Mouse (Mus musculus): ENCODE data around the gene Klhl30. TPM values are rescaled to one million over a fixed set of nuclear protein-coding genes. Genes with fewer than 3 reads are reported as not detected.

Gene Klhl30
- polyA plus RNA-seq, 1 experiment from 2014 or later = not detected

GRCm38 (mm10) chr1:91332102-91332501, 18.7 kb upstream of the Klhl30 start:
- H3K9ac ChIP-seq = no peak overlapping the region
- no peak overlapping the region for H3K4me3 ChIP-seq
- H3K9me3 ChIP-seq (replicated peaks) = no peaks in the 10 kb centered on the region
- H3K36me3 ChIP-seq = no peaks in the 10 kb centered on the region
- H3K4me1 ChIP-seq = peaks cover 11% of the 10 kb centered on the region; the same call in 1 of the 2 replicates
- ATAC-seq = no peak
- H3K27ac ChIP-seq = no peak overlapping the region
- 42% methylated on average over 4 of the region's 4 CpGs for WGBS (ENCODE audit: insufficient replicate concordance)
- peaks cover 4% of the 10 kb centered on the region; the same call in 1 of the 2 replicates for H3K27me3 ChIP-seq (replicated peaks)
- H3K4me2 ChIP-seq = no peak overlapping the region

GRCm38 (mm10) chr1:91333582-91333981, 17.2 kb upstream of the Klhl30 start:
- Histone ChIP-seq H3K27ac (no peak overlapping the region), H3K27me3 (replicated peaks) (peaks cover 14% of the 10 kb centered on the region), H3K4me1 (peaks cover 11% of the 10 kb centered on the region; the same call in 1 of the 2 replicates), H3K9me3 (replicated peaks) (no peaks in the 10 kb centered on the region), H3K36me3 (no peaks in the 10 kb centered on the region), H3K4me2 (no peak overlapping the region), H3K4me3 (no peak overlapping the region), H3K9ac (no peak overlapping the region)
- no peak for ATAC-seq

- no peak for ATAC-seq
- Histone ChIP-seq H3K4me1 (peaks cover 11% of the 10 kb centered on the region; the same call in 1 of the 2 replicates), H3K4me3 (no peak overlapping the region), H3K9ac (no peak overlapping the region), H3K9me3 (replicated peaks) (no peaks in the 10 kb centered on the region), H3K4me2 (no peak overlapping the region), H3K27me3 (replicated peaks) (peaks cover 52% of the 10 kb centered on the region), H3K36me3 (no peaks in the 10 kb centered on the region), H3K27ac (no peak overlapping the region)
- 60% methylated on average over 7 of the region's 7 CpGs for WGBS (ENCODE audit: insufficient replicate concordance)
Observed at GRCm38 (mm10) chr1:91337355-91337754, 13.5 kb upstream of the Klhl30 start.

- Histone ChIP-seq H3K9me3 (replicated peaks) (no peaks in the 10 kb centered on the region), H3K27me3 (replicated peaks) (peaks cover 91% of the 10 kb centered on the region), H3K4me3 (no peak overlapping the region), H3K27ac (no peak overlapping the region), H3K4me2 (no peak overlapping the region), H3K9ac (no peak overlapping the region), H3K36me3 (no peaks in the 10 kb centered on the region), H3K4me1 (peaks cover 9% of the 10 kb centered on the region; the same call in 1 of the 2 replicates)
- no peak for ATAC-seq
- 62% methylated on average over 3 of the region's 3 CpGs for whole genome bisulfite sequencing (ENCODE audit: insufficient replicate concordance)
Observed at GRCm38 (mm10) chr1:91344001-91344400, 6.8 kb upstream of the Klhl30 start.

GRCm38 (mm10) chr1:91344921-91345685, 5.7 kb upstream of the Klhl30 start:
- no peak for ATAC-seq
- Histone ChIP-seq H3K4me3 (peak overlapping the region; percentile 13), H3K27me3 (replicated peaks) (peaks cover 85% of the 10 kb centered on the region), H3K4me1 (peaks cover 9% of the 10 kb centered on the region; the same call in 1 of the 2 replicates), H3K36me3 (no peaks in the 10 kb centered on the region), H3K9me3 (replicated peaks) (no peaks in the 10 kb centered on the region), H3K27ac (no peak overlapping the region), H3K9ac (no peak overlapping the region), H3K4me2 (peak overlapping the region; percentile 45)
- WGBS (ENCODE audit: insufficient replicate concordance) = 8% methylated on average over 68 of the region's 68 CpGs

GRCm38 (mm10) chr1:91346892-91347291, 3.9 kb upstream of the Klhl30 start:
- peaks cover 80% of the 10 kb centered on the region for H3K27me3 ChIP-seq (replicated peaks)
- H3K4me3 ChIP-seq = no peak overlapping the region
- H3K9ac ChIP-seq = no peak overlapping the region
- H3K4me1 ChIP-seq = peaks cover 9% of the 10 kb centered on the region; the same call in 1 of the 2 replicates
- H3K36me3 ChIP-seq = no peaks in the 10 kb centered on the region
- no peak overlapping the region for H3K4me2 ChIP-seq
- H3K27ac ChIP-seq = no peak overlapping the region
- WGBS (ENCODE audit: insufficient replicate concordance) = 23% methylated on average over 3 of the region's 3 CpGs
- no peaks in the 10 kb centered on the region for H3K9me3 ChIP-seq (replicated peaks)
- peak; percentile 62; the same call in 1 of the 2 replicates for ATAC-seq

- H3K4me3 ChIP-seq = no peak overlapping the region
- ATAC-seq = no peak
- H3K4me2 ChIP-seq = no peak overlapping the region
- no peak overlapping the region for H3K27ac ChIP-seq
- H3K27me3 ChIP-seq (replicated peaks) = peaks cover 37% of the 10 kb centered on the region
- no peak overlapping the region for H3K9ac ChIP-seq
- no peaks in the 10 kb centered on the region for H3K4me1 ChIP-seq
- WGBS (ENCODE audit: insufficient replicate concordance) = 62% methylated on average over 3 of the region's 3 CpGs
- H3K36me3 ChIP-seq = no peaks in the 10 kb centered on the region
- no peaks in the 10 kb centered on the region for H3K9me3 ChIP-seq (replicated peaks)
Observed at GRCm38 (mm10) chr1:91351249-91351648, 433 bp downstream of the Klhl30 start.

- ATAC-seq = no peak
- Histone ChIP-seq H3K4me2 (no peak overlapping the region), H3K4me3 (no peak overlapping the region), H3K27me3 (replicated peaks) (peaks cover 32% of the 10 kb centered on the region), H3K27ac (no peak overlapping the region), H3K9ac (no peak overlapping the region), H3K9me3 (replicated peaks) (no peaks in the 10 kb centered on the region), H3K4me1 (no peaks in the 10 kb centered on the region), H3K36me3 (no peaks in the 10 kb centered on the region)
- 57% methylated on average over 2 of the region's 2 CpGs for WGBS (ENCODE audit: insufficient replicate concordance)
Observed at GRCm38 (mm10) chr1:91352277-91352676, 1.5 kb downstream of the Klhl30 start.

GRCm38 (mm10) chr1:91356105-91356504, 5.3 kb downstream of the Klhl30 start:
- Histone ChIP-seq H3K4me2 (no peak overlapping the region), H3K27ac (no peak overlapping the region), H3K4me1 (no peaks in the 10 kb centered on the region), H3K27me3 (replicated peaks) (peaks cover 30% of the 10 kb centered on the region), H3K36me3 (no peaks in the 10 kb centered on the region), H3K9ac (no peak overlapping the region), H3K4me3 (no peak overlapping the region), H3K9me3 (replicated peaks) (no peaks in the 10 kb centered on the region)
- WGBS (ENCODE audit: insufficient replicate concordance) = 65% methylated on average over 11 of the region's 11 CpGs
- no peak for ATAC-seq

GRCm38 (mm10) chr1:91362113-91362512, 11.3 kb downstream of the Klhl30 start:
- peaks cover 6% of the 10 kb centered on the region; the same call in 1 of the 2 replicates for H3K9me3 ChIP-seq (replicated peaks)
- no peak overlapping the region for H3K9ac ChIP-seq
- no peak overlapping the region for H3K4me3 ChIP-seq
- H3K27ac ChIP-seq = no peak overlapping the region
- H3K27me3 ChIP-seq (replicated peaks) = peaks cover 41% of the 10 kb centered on the region
- H3K4me1 ChIP-seq = peaks cover 14% of the 10 kb centered on the region
- H3K36me3 ChIP-seq = no peaks in the 10 kb centered on the region
- 60% methylated on average over 5 of the region's 5 CpGs for WGBS (ENCODE audit: insufficient replicate concordance)
- no peak overlapping the region for H3K4me2 ChIP-seq
- no peak for ATAC-seq

GRCm38 (mm10) chr1:91364822-91365644, 14.2 kb downstream of the Klhl30 start:
- 83% methylated on average over 16 of the region's 16 CpGs for WGBS (ENCODE audit: insufficient replicate concordance)
- Histone ChIP-seq H3K27ac (no peak overlapping the region), H3K4me2 (no peak overlapping the region), H3K4me1 (peaks cover 30% of the 10 kb centered on the region), H3K9ac (no peak overlapping the region), H3K27me3 (replicated peaks) (peaks cover 14% of the 10 kb centered on the region; the same call in 1 of the 2 replicates), H3K36me3 (peaks cover 18% of the 10 kb centered on the region), H3K4me3 (no peak overlapping the region), H3K9me3 (replicated peaks) (peaks cover 6% of the 10 kb centered on the region; the same call in 1 of the 2 replicates)
- ATAC-seq = no peak

GRCm38 (mm10) chr1:91365816-91366214, 15.0 kb downstream of the Klhl30 start:
- Histone ChIP-seq H3K27me3 (replicated peaks) (peaks cover 14% of the 10 kb centered on the region; the same call in 1 of the 2 replicates), H3K9me3 (replicated peaks) (peaks cover 6% of the 10 kb centered on the region; the same call in 1 of the 2 replicates), H3K4me2 (peak overlapping the region; percentile 98), H3K27ac (no peak overlapping the region), H3K9ac (peak overlapping the region; percentile 91), H3K4me3 (peak overlapping the region; percentile 78), H3K4me1 (peaks cover 30% of the 10 kb centered on the region), H3K36me3 (peaks cover 26% of the 10 kb centered on the region)
- ATAC-seq = no peak
- 30% methylated on average over 8 of the region's 8 CpGs for WGBS (ENCODE audit: insufficient replicate concordance)
